Mouse (Mus musculus): Measurements from ENCODE around the gene Avil. TPM values are rescaled to one million over a fixed set of nuclear protein-coding genes. Genes with fewer than 3 reads are reported as not detected.
"Not testable (repeated sequence)": the region's sequence is repeated elsewhere in the genome, so short reads cannot be mapped to it uniquely, and the experiment has no call there.

Avil gene
- total and polyA plus RNA-seq, 2 experiments = 0.06 to 0.09 TPM

- Histone ChIP-seq H3K4me1 (ENCODE audit: control insufficient read depth, insufficient read depth, low read length) (peaks cover 3% of the 10 kb centered on the region; the same call in 1 of the 2 replicates), H3K4me3 (ENCODE audit: insufficient read depth, low read depth, low read length) (peak overlapping the region; percentile 68), H3K36me3 (ENCODE audit: control insufficient read depth, insufficient read depth, low read length) (no peaks in the 10 kb centered on the region), H3K9ac (ENCODE audit: low read depth, low read length) (peak overlapping the region; percentile 67), H3K27me3 (ENCODE audit: control insufficient read depth, insufficient read depth, low read length) (peaks cover 2% of the 10 kb centered on the region; the same call in 1 of the 2 replicates), H3K27ac (replicated peaks; ENCODE audit: insufficient read depth, low read depth, low read length) (no peak overlapping the region), H3K79me2 (ENCODE audit: control insufficient read depth, insufficient read depth, low read length) (peaks cover 3% of the 10 kb centered on the region; the same call in 1 of the 2 replicates)
- WGBS = 3% methylated on average over 79 of the region's 92 CpGs
- no peak for DNase-seq (ENCODE audit: extremely low read depth, low read depth, low spot score)
- no peak for TF ChIP-seq CTCF (IDR thresholded peaks at IDR 0.05; ENCODE audit: low read depth, low read length)
- TF ChIP-seq POLR2A (IDR thresholded peaks at IDR 0.05; ENCODE audit: extremely low read depth, insufficient read depth, low read length) = no peak
Observed at GRCm38 (mm10) chr10:127059174-127059967, 58.9 kb downstream of the Avil start.

DNA sequence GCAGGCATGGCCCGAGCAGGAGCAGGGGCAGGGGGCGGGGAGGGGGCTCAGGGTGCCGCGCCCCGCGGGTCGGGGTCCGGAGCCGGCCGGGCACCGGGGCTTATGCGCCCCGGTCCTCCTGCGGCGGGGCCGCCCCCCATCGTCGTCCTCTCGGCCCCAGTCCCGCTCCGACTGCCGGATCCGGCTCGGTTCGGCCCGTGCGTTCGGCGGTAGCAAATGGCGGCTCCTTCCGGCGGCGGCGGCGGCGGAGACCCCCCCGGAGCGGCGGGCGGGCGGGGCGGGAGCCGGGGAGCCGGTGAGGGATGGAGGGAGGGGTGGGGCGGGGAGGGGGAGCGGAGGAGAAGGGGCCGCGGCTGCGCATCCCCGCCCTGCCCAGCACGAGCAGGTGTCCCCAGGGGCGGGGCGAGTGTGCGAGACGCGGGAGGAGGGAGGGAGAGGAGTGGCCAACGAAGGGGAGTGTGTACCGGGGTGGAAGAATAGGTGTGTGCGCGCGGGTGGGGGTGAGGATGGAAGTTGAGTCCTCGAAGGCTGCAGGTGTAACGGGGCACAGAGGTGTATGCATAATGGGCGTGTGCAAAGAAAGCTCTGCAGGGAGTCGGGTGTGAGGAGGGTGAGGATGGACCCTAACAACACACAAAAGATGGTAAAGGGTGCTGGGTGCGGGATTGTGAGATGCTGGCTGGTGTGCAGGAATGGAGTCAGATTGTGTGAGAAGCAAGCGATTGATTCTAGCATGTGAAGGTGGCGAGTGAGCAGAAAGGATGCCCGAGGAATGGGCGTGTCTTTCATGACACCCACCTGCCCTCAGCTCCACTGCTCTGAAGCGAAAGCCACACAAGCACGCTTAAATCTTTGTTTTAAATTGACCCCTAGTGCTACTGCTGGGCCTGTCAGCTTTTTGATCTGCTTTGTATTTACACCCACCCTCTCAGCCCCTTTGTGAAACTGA is 59.7 kb downstream of the Avil start, which contains the start of gene March9:
TSS of gene March9 (minus strand) at position 217 of the 949 bp plus-strand sequence.
- 4% methylated on average over 49 of the region's 72 CpGs for WGBS
- no peak for DNase-seq (ENCODE audit: extremely low read depth, low read depth, low spot score)
- peaks cover 2% of the 10 kb centered on the region; the same call in 1 of the 2 replicates for H3K27me3 ChIP-seq (ENCODE audit: control insufficient read depth, insufficient read depth, low read length)

GRCm38 (mm10) chr10:127061085-127061484 is 60.6 kb downstream of the Avil start:
- no peak for DNase-seq (ENCODE audit: extremely low read depth, low read depth, low spot score)
- peaks cover 5% of the 10 kb centered on the region; the same call in 1 of the 2 replicates for H3K79me2 ChIP-seq (ENCODE audit: control insufficient read depth, insufficient read depth, low read length)
- H3K36me3 ChIP-seq (ENCODE audit: control insufficient read depth, insufficient read depth, low read length) = peaks cover 4% of the 10 kb centered on the region; the same call in 1 of the 2 replicates
- H3K9ac ChIP-seq (ENCODE audit: low read depth, low read length) = no peak overlapping the region
- WGBS = 80% methylated on average over 5 of the region's 5 CpGs
- no peak for TF ChIP-seq POLR2A (IDR thresholded peaks at IDR 0.05; ENCODE audit: extremely low read depth, insufficient read depth, low read length)
- no peak overlapping the region for H3K4me3 ChIP-seq (ENCODE audit: insufficient read depth, low read depth, low read length)
- H3K27me3 ChIP-seq (ENCODE audit: control insufficient read depth, insufficient read depth, low read length) = peaks cover 2% of the 10 kb centered on the region; the same call in 1 of the 2 replicates
- H3K27ac ChIP-seq (replicated peaks; ENCODE audit: insufficient read depth, low read depth, low read length) = no peak overlapping the region
- peaks cover 5% of the 10 kb centered on the region; the same call in 1 of the 2 replicates for H3K4me1 ChIP-seq (ENCODE audit: control insufficient read depth, insufficient read depth, low read length)

More for the DNA sequence above, 59.7 kb downstream of the Avil start, which contains the start of gene March9:
- Histone ChIP-seq H3K79me2 (ENCODE audit: control insufficient read depth, insufficient read depth, low read length) (peaks cover 5% of the 10 kb centered on the region; the same call in 1 of the 2 replicates), H3K9ac (ENCODE audit: low read depth, low read length) (peak within 1 kb of the TSS; percentile 67), H3K27ac (replicated peaks; ENCODE audit: insufficient read depth, low read depth, low read length) (no peak within 1 kb of the TSS), H3K4me1 (ENCODE audit: control insufficient read depth, insufficient read depth, low read length) (peaks cover 5% of the 10 kb centered on the region; the same call in 1 of the 2 replicates), H3K4me3 (ENCODE audit: insufficient read depth, low read depth, low read length) (peak within 1 kb of the TSS; percentile 68), H3K36me3 (ENCODE audit: control insufficient read depth, insufficient read depth, low read length) (peaks cover 2% of the 10 kb centered on the region; the same call in 1 of the 2 replicates)
- TF ChIP-seq POLR2A (IDR thresholded peaks at IDR 0.05; ENCODE audit: extremely low read depth, insufficient read depth, low read length) (no peak), CTCF (IDR thresholded peaks at IDR 0.05; ENCODE audit: low read depth, low read length) (no peak)

DNA sequence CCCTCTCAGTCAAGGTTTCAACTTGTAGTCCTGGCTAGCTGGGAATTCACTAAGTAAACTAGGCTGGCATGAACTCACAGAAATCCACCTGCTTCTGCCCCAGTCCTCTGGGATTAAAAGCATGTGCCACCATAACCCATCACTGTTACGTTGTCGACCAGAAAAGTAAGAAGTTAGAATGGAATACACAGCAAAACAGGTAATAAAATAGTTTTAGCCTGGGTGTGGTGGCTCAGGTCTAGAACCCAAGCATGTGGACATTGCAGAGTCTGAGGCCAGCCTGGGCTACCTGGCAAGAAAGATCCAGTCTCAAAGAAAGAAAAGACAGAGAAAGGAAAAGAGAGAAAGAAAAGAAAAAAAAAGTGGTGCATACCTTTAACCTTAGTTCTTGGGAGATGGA is 61.0 kb downstream of the Avil start:
- Histone ChIP-seq H3K79me2 (ENCODE audit: control insufficient read depth, insufficient read depth, low read length) (peaks cover 5% of the 10 kb centered on the region; the same call in 1 of the 2 replicates), H3K9ac (ENCODE audit: low read depth, low read length) (no peak overlapping the region), H3K4me3 (ENCODE audit: insufficient read depth, low read depth, low read length) (no peak overlapping the region), H3K36me3 (ENCODE audit: control insufficient read depth, insufficient read depth, low read length) (peaks cover 6% of the 10 kb centered on the region; the same call in 1 of the 2 replicates), H3K27me3 (ENCODE audit: control insufficient read depth, insufficient read depth, low read length) (no peaks in the 10 kb centered on the region), H3K27ac (replicated peaks; ENCODE audit: insufficient read depth, low read depth, low read length) (no peak overlapping the region), H3K4me1 (ENCODE audit: control insufficient read depth, insufficient read depth, low read length) (peaks cover 7% of the 10 kb centered on the region; the same call in 1 of the 2 replicates)
- DNase-seq (ENCODE audit: extremely low read depth, low read depth, low spot score) = no peak
- no peak for TF ChIP-seq POLR2A (IDR thresholded peaks at IDR 0.05; ENCODE audit: extremely low read depth, insufficient read depth, low read length)
- WGBS = 83% methylated on average over 2 of the region's 2 CpGs

DNA sequence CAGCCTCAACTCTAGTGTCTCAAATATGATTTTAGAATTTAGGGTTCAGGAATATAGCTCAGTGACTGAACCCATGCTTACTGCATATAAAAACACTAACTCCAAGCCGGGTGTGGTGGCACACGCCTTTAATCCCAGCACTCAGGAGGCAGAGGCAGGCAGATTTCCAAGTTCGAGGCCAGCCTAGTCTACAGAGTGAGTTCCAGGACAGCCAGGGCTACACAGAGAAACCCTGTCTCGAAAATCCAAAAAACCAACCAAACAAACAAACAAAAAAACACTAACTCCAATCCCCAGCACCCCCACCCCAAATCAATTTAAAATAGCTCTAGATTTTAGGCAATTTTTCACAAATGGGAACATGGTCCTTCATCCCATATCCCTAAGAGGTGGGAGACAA is 61.6 kb downstream of the Avil start:
- not testable (repeated sequence) for H3K4me1 ChIP-seq (ENCODE audit: control insufficient read depth, insufficient read depth, low read length); H3K27me3 ChIP-seq (ENCODE audit: control insufficient read depth, insufficient read depth, low read length); H3K4me3 ChIP-seq (ENCODE audit: insufficient read depth, low read depth, low read length); H3K79me2 ChIP-seq (ENCODE audit: control insufficient read depth, insufficient read depth, low read length); H3K9ac ChIP-seq (ENCODE audit: low read depth, low read length); DNase-seq (ENCODE audit: extremely low read depth, low read depth, low spot score); H3K27ac ChIP-seq (replicated peaks; ENCODE audit: insufficient read depth, low read depth, low read length); H3K36me3 ChIP-seq (ENCODE audit: control insufficient read depth, insufficient read depth, low read length)
- 83% methylated on average over 4 of the region's 4 CpGs for WGBS

Measured in liver, adult 2 months (tissue).